Mouse (Mus musculus) stomach, postnatal 0 days (tissue): ENCODE results near the gene Slit1.

Experiments
- CTCF ChIP-seq: IDR thresholded peaks from 2 replicates; pipeline ENCODE4 v1.5.1; 2016; ENCODE audit warnings: antibody characterized with exemption, low read depth, mild to moderate bottlenecking, moderate library complexity
- EP300 ChIP-seq: optimal IDR thresholded peaks from 2 replicates; pipeline ENCODE3; 2016; ENCODE audit warnings: antibody characterized with exemption

DNA sequence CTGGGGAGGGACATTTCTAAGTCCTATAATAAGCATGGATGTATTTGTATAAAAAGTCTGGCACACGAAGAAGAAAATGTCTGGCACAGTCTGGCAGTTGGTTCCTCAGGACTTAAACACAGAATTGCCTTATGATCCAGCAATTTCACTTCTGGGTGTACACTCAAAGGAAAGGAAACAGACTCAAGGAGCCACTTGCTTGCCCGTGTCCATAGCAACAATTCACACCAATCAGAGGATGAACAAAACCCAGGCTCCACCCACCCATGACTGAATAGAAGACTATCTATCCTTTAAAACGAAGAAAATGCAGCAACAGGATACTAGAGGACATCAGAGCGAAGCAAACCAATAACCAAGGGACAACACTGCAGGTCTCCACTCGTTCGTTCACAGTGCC, 48.4 kb downstream of the Slit1 start:
- TF ChIP-seq CTCF (no peak), EP300 (no peak)
